Mouse (Mus musculus) heart, adult 9 months (tissue): ENCODE results near the gene Chrdl2.
"Not testable (repeated sequence)": the region's sequence is repeated elsewhere in the genome, so short reads cannot be mapped to it uniquely, and the experiment has no call there.

ENCODE experiments used
- DNase-seq, 2 experiments: peaks; one replicate each; pipeline ENCODE4 v3.0.0; 2022; ENCODE audit warnings: low spot score in 2 of 2

Gene Chrdl2

GRCm38 (mm10) chr7:100005790-100006189 lies at the start of gene Chrdl2:
Gene Chrdl2 (plus strand): TSS chr7:100006172.
- peak in 1 of 2 experiments; percentile 13 for DNase-seq

DNA sequence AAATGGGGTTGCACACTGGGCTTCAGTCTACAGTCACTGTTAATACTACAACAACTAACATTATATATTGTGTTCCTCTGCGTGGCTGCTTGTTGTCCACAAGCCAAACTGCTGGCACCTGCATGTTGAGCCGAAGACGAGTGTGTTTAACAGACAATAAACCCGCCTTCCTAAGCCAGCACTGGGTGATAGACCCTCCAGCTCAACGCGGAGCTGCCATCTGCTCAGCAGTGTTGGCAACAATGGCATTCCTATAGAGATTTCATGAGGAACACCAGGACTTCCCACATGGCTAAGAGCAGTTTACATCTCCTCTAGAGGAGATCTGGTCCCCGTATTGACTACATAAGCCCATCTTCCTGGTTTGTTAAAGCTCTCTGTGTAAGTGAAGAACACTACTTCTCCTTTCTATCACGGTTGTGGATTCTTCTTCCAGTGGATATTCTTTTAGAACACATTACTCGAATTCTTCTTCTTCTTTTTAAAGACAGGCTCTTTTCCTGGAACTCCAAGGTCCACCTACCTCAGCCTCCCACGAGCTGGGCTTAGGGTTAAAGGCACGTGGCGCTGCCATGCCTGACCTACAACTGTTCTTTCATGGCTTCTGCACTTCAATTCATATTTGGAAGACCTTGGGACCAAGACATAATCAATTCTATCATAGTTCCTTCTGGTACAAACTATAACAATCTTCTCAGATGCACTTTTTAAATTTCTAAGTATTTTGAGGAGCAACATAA lies 48.6 kb upstream of the Chrdl2 start:
- DNase-seq, result no peak

DNA sequence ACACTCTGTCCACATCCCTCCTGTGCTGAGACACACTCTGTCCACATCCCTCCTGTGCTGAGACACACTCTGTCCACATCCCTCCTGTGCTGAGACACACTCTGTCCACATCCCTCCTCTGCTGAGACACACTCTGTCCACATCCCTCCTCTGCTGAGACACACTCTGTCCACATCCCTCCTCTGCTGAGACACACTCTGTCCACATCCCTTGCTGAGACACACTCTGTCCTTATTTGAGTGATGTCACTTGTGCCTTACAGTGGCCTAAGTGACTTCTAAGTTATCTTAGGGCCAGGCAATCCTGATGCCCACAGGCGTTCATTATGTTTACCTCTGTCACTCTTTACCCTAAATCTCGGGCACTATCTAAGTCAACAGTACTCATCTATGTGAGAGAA lies 45.4 kb upstream of the Chrdl2 start:
- not testable (repeated sequence) for DNase-seq

DNA sequence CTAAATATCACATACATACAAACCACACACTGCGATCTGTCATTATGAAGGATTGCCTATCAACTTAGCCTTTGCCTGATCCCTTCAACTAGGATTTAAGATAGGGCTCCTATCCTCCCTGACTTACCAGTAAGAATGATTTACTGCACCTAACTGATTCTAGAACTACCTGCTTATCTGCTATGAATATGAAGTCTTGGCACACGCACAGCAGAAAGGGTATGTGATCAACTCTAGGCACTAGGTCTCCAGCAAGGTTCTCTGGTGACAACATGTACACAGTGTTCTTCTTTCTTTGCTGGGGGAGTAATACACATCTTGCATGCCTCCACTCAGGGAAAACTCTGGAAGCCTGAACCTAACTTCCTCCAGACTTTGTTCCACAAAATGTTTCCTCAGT lies 44.5 kb upstream of the Chrdl2 start:
- DNase-seq, result no peak

- peak; percentile 60 to 81 for DNase-seq
Measured at GRCm38 (mm10) chr7:99962536-99963236, 43.3 kb upstream of the Chrdl2 start.

DNA sequence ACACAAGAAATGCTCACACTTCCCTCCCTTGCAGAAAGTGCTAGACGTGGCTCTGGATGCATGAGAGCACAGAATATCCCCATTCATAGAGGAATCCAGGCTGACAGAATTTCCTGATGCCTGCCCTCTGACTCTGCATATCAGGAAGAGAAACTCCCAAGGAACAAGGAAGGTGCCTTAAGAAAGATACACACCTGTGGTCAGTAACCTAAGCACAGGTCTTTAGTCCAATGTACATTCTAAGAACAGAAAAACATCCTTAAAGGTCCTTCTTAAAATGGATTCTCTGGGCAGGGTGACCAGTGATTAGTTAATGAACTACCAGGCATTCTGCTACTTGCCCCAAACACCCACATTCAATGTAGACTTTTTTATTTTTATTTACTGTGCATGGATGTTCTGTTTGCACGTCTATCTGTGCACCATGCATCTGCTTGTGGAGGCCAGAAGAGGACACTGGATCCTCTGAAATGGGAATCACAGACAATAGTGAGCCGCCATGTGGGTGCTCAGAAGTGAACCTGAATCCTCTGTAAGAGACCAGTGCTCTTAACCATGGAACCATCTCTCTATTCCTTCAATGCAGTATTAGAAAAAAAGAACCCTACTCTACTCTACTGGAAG lies 42.6 kb upstream of the Chrdl2 start:
- DNase-seq, result no peak

DNA sequence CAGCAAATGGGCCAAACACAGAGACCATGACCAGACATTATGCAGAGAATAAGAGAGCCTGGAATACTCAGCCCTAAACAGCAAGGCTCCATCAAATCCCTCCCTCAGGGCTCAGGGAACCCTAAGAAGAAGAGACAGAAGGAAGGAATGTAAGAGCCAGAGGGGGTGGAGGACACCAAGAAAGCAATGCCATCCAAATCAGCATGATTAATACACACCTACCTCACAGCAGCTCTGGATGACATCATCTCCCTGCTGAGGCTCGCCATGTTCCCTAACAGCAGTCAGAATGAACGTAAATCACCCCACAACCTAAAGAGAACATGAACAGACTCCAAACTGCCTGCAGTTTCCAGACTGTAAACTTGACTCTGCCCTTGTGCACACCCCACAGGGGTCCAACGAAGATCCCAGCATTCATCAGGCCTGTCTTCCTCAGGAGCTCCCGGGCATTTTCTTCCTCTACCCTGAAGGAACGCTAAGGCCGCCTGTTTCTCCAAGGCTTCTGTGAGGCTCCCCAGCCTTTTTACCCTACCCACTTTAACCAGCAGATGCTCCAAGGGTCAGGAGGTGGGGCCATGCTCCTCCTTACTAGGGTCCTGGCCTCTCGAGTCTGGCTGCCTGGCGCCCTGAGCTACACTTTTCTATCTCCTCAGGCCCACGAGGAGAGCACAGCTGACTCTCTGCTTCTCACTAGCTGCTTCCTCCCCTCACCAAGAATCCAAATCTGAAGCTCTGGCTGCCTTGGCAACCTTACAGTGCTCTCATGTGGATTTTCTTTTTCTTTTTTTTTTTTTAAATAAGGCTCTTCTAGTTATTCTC lies 40.7 kb upstream of the Chrdl2 start:
- no peak for DNase-seq

GRCm38 (mm10) chr7:99966011-99966721 lies 39.8 kb upstream of the Chrdl2 start:
- DNase-seq, result no peak

- DNase-seq, result no peak
Measured at GRCm38 (mm10) chr7:99969151-99969550, 36.8 kb upstream of the Chrdl2 start.

DNA sequence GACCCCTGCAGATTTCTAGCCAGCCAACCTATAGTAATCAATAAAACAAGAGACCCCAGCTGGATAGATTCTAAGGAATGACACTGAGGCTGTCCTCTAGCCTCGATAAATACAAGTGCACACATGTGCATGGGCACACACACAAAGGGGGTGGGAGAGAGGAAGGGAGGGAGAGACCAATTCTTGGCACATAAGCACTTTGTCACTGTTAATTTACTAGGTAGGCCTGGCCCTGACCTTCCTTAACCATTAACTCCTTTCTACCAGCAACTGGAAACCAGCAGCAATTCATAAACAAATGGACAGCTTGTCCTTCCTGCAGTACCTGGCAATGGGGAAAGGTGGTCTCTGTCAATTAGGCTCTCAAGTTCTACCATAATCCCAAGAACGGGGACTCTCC lies 34.0 kb upstream of the Chrdl2 start:
- no peak for DNase-seq

DNA sequence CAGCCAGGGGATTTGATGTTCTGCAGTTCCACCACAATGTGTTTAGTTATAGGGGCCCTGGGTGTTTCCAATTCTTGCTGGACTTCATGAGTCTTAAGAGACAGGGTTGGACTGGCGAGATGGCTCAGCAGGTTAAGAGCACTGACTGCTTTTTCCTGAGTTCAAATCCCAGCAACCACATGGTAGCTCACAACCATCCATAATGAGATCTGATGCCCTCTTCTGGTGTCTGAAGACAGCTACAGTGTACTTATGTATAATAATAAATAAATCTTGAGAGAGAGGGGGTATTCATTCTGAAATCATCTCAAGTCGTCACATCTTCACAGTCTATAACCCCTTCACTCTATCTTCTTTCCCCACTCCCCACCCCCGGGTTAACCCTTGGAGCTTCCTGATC lies 33.1 kb upstream of the Chrdl2 start:
- not testable (repeated sequence) for DNase-seq

GRCm38 (mm10) chr7:99974208-99974970 lies 31.6 kb upstream of the Chrdl2 start:
- no peak for DNase-seq

GRCm38 (mm10) chr7:99975819-99976575 lies 30.0 kb upstream of the Chrdl2 start:
- no peak for DNase-seq

DNA sequence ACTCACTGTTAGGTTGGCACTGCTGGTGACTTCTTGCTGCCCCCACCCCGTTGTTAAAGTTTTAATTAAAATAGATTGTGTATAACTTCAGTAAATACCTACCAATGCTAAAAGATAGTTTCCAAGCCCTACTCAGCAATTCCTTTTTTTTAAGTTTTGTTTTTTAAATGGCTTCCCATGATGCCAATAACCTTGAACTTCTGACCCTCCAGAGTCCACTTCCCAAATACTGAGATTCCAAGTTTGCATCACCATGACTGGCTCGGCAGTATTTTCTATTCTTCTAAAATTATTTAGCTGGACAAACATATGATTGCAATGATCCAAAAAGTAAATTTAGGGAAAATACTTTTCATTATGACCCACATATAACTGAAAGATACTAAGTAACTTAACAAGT lies 27.9 kb upstream of the Chrdl2 start:
- no peak for DNase-seq

DNA sequence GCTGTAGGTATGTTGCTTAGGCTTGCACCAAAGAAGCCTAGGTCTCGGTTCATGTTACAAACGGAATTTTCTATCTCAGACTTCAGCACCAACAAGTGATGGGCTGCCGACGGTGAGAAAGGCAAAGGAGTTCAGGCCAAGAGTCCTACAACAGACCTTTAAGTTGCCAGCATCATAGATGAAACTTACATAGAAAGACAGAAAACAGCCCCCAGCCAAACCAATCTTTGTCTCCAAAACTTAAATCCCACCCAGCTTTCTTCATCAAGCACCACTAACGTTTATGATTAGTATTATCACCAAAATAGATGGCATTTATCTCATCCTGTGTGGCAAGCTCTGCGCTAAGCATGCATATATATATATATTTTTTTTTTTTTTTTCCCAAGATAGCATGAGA lies 26.9 kb upstream of the Chrdl2 start:
- DNase-seq, result no peak

- DNase-seq, result peak; percentile 35 to 50
Measured at GRCm38 (mm10) chr7:99979546-99980131, 26.3 kb upstream of the Chrdl2 start.

DNA sequence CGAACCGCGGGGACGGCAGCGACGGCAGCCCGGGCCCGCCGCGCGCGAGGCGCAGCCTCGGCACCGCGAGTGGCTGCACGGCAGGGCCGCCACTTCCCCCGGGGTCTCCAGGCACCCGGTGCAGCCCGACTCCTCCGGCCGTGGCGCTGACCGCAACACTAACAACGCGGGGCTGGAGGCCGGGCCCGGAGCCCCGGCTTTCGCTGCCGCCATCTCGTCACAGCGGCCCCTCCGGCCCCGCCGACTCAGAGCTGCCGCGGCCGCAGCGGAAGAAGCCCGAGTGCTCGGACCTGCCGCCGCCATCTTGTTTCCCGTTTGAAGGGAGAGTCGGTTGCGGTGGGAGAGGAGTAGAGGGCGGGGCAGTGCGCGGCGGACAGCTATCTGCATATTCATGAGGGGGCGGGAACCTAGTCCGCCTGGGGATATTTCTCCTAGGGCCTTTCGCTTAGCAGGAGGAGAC lies 25.8 kb upstream of the Chrdl2 start, which contains the start of gene Rnf169:
Gene Rnf169, minus strand, starts transcription at position 317 of the 460 bp plus-strand sequence.
- peak; percentile 95 to 96 for DNase-seq

DNA sequence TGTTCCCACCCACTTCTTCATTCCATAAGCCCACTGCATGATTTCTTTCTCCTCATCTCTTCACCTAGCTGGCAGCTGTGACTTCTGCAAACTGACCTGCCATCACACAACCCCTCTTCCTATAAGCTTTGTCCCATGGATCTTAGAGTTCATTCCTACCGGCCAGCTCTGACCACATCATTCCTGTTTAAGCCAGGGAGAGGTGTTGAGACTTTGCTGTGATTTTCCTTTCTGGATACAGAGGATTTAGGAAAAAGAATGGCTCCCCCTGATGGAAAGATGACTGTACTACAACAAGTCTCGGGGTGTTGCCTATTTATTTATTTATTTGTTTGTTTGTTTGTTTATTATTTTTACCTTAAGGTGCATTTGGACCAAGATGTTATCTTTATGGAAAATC lies 24.7 kb upstream of the Chrdl2 start:
- DNase-seq, result peak; percentile 49 to 52
